Mouse (Mus musculus) ES-Bruce4 (cell line): ENCODE data around the gene Gm17334. TPM values are rescaled to one million over a fixed set of nuclear protein-coding genes. Genes with fewer than 3 reads are reported as not detected.

Experiments
- H3K27ac ChIP-seq: 2 replicates; pipeline ENCODE4 v1.5.1; 2012; ENCODE audit warnings: low read length, inconsistent platforms; ENCODE audit not compliant: insufficient read depth
- H3K27me3 ChIP-seq: 2 replicates; pipeline ENCODE4 v1.6.1; 2012; ENCODE audit warnings: mild to moderate bottlenecking, low read length, inconsistent platforms; ENCODE audit not compliant: control insufficient read depth, poor library complexity, insufficient read depth, severe bottlenecking
- H3K36me3 ChIP-seq: 2 replicates; pipeline ENCODE4 v1.6.1; 2012; ENCODE audit warnings: inconsistent platforms, mild to moderate bottlenecking, low read length, moderate library complexity; ENCODE audit not compliant: control insufficient read depth, poor library complexity, insufficient read depth, severe bottlenecking
- H3K4me1 ChIP-seq: one replicate; pipeline ENCODE4 v1.8.1; 2011; ENCODE audit warnings: low read length; ENCODE audit not compliant: control insufficient read depth, insufficient read depth
- H3K4me3 ChIP-seq: 2 replicates; pipeline ENCODE4 v1.5.1; 2011; ENCODE audit warnings: low read depth, mild to moderate bottlenecking, low read length
- H3K9ac ChIP-seq: 2 replicates; pipeline ENCODE4 v1.6.1; 2012; ENCODE audit warnings: low read depth, mild to moderate bottlenecking, inconsistent platforms; ENCODE audit not compliant: poor library complexity, severe bottlenecking
- H3K9me3 ChIP-seq: replicated peaks from 2 replicates; pipeline ENCODE4 v1.6.1; 2012; ENCODE audit warnings: mild to moderate bottlenecking, low read length, inconsistent platforms; ENCODE audit not compliant: control insufficient read depth, poor library complexity, insufficient read depth, severe bottlenecking
- CTCF ChIP-seq: IDR thresholded peaks from one replicate; pipeline ENCODE4 v1.8.1; 2011; ENCODE audit warnings: low read depth, low read length
- EP300 ChIP-seq: IDR thresholded peaks from 2 replicates; pipeline ENCODE4 v1.6.1; 2011; ENCODE audit warnings: low read depth, low read length; ENCODE audit not compliant: insufficient read depth
- POLR2A ChIP-seq: IDR thresholded peaks from one replicate; pipeline ENCODE4 v1.8.1; 2011; ENCODE audit warnings: low read length; ENCODE audit not compliant: insufficient read depth
- polyA plus RNA-seq: library from polyadenylated mRNA; stranded (reverse); fragments of >200 nt; gene quantifications from 2 replicates; pipeline ENCODE4 v1.2.4, GENCODE M21; 2011; ENCODE audit warnings: low read depth; ENCODE audit not compliant: missing spikeins, insufficient read depth, insufficient read length

Gene Gm17334
- polyA plus RNA-seq, 1 experiment: not detected

GRCm38 (mm10) chr11:53800036-53800435, 27.0 kb upstream of the Gm17334 start:
- peaks cover 26% of the 10 kb centered on the region for H3K4me1 ChIP-seq
- H3K9ac ChIP-seq: no peak overlapping the region
- no peak overlapping the region for H3K4me3 ChIP-seq
- H3K9me3 ChIP-seq: no peaks in the 10 kb centered on the region
- no peaks in the 10 kb centered on the region for H3K36me3 ChIP-seq
- TF ChIP-seq POLR2A: no peak
- peak; percentile 35; the same call in 1 of the 2 replicates for TF ChIP-seq EP300
- no peaks in the 10 kb centered on the region for H3K27me3 ChIP-seq
- peak overlapping the region; percentile 54 for H3K27ac ChIP-seq

GRCm38 (mm10) chr11:53798041-53798711, 25.2 kb upstream of the Gm17334 start:
- H3K9me3 ChIP-seq: no peaks in the 10 kb centered on the region
- TF ChIP-seq CTCF (no peak), POLR2A (no peak), EP300 (no peak)
- H3K9ac ChIP-seq: no peak overlapping the region
- H3K36me3 ChIP-seq: no peaks in the 10 kb centered on the region
- no peaks in the 10 kb centered on the region for H3K27me3 ChIP-seq
- peaks cover 22% of the 10 kb centered on the region for H3K4me1 ChIP-seq
- H3K27ac ChIP-seq: no peak overlapping the region
- H3K4me3 ChIP-seq: no peak overlapping the region

- peaks cover 20% of the 10 kb centered on the region for H3K4me1 ChIP-seq
- no peak overlapping the region for H3K9ac ChIP-seq
- no peaks in the 10 kb centered on the region for H3K9me3 ChIP-seq
- no peak overlapping the region for H3K27ac ChIP-seq
- no peaks in the 10 kb centered on the region for H3K27me3 ChIP-seq
- no peaks in the 10 kb centered on the region for H3K36me3 ChIP-seq
- TF ChIP-seq EP300: no peak
- H3K4me3 ChIP-seq: no peak overlapping the region
Measured at GRCm38 (mm10) chr11:53797386-53797920, 24.5 kb upstream of the Gm17334 start.

GRCm38 (mm10) chr11:53796409-53797151, 23.6 kb upstream of the Gm17334 start:
- H3K27me3 ChIP-seq: no peaks in the 10 kb centered on the region
- H3K9me3 ChIP-seq: no peaks in the 10 kb centered on the region
- H3K36me3 ChIP-seq: no peaks in the 10 kb centered on the region

GRCm38 (mm10) chr11:53795813-53796212, 22.8 kb upstream of the Gm17334 start:
- no peak overlapping the region for H3K9ac ChIP-seq
- H3K4me1 ChIP-seq: peaks cover 13% of the 10 kb centered on the region
- H3K36me3 ChIP-seq: no peaks in the 10 kb centered on the region
- H3K4me3 ChIP-seq: no peak overlapping the region
- no peak for TF ChIP-seq CTCF
- no peak for TF ChIP-seq EP300
- no peak for TF ChIP-seq POLR2A
- H3K9me3 ChIP-seq: no peaks in the 10 kb centered on the region
- H3K27me3 ChIP-seq: no peaks in the 10 kb centered on the region
- no peak overlapping the region for H3K27ac ChIP-seq

More at GRCm38 (mm10) chr11:53796409-53797151, 23.6 kb upstream of the Gm17334 start:
- H3K27ac ChIP-seq: no peak overlapping the region
- no peak overlapping the region for H3K9ac ChIP-seq
- H3K4me3 ChIP-seq: no peak overlapping the region
- peaks cover 19% of the 10 kb centered on the region for H3K4me1 ChIP-seq
- TF ChIP-seq CTCF (no peak), EP300 (no peak), POLR2A (no peak)
